Mouse (Mus musculus) 3T3-L1 (cell line): Measurements from ENCODE around the gene Podxl2.

Experiments
- DNase-seq: peaks from one replicate; pipeline ENCODE4 v3.0.0-alpha.2; 2015; ENCODE audit warnings: low read depth, low spot score

The Podxl2 gene

DNA sequence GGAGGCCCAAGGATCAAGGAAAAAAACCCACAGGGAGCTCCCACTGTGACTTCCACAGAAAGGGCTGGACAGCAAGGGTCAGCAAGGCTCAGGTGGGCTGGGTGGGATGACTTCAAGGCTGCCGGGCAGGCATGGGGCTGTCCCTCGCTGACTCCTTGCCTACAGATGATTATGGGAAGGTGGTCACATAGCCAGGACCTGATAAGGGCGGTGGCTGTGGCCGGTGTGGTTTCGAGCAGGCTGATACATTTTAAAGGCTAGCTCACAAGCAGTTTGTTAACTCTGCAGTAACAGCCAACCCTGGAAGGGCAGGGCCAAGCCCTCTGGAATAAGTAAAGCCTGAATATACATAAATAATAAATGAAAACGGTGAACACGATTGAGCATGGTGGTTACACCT is 71.8 kb downstream of the Podxl2 start:
- DNase-seq: no peak

DNA sequence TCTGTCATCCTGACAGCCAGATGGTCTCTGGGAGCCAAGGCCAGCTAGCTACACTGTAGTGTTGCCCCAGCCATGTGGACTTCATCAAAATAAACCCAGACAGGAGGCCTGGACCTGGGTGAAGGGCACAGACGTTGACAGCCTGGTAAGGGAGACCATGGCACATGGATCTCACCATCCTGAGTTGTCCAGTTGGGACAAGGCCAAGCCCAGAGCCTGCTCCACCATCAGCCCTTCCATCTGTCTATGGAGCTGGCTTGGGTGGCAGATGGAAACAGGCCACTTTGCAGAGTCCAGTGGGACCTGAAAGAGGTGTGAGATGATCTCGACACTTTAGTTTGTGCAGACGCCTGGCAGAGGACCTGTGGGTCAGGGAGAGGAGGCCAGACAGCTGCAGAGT is 74.1 kb downstream of the Podxl2 start:
- DNase-seq: no peak

DNA sequence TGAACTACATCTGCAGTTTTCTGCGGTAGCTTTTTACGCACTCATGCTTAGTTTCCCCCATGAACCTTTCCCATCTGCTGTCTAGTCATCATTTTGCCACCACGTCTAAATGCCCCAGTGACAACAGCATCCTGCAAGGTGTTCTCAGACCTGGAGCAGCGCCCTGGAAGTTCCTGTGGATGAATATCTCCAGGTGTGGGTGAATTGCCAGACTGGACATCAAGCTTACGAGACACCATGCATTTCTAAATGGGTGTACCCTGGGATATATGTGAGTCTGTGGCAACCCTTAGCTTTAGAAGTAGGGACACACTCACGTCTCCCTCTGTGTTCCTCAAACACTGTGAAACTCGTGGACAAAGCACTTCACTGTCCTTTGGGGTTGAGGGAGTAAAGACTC is 74.7 kb downstream of the Podxl2 start:
- DNase-seq: no peak

DNA sequence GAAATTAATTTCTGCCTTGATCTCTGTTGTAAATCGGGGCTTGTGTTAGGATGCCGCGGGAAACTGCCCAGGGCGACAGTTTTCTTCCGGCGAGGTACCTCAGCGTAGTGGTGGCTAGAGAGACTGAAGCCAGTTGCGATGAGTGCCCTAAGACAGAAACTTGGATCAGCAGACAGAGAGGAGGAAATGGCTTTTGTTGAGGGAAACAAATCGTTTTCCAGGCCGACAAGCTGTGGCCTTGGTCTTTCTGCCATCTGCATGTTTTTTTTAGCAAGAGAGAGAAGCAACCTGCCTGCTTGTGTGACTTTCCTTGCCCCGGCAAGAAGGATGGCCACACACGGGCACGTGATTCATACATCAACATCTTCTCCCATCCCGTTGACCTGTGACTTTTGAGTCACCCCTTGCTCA is 80.3 kb downstream of the Podxl2 start:
- no peak for DNase-seq

DNA sequence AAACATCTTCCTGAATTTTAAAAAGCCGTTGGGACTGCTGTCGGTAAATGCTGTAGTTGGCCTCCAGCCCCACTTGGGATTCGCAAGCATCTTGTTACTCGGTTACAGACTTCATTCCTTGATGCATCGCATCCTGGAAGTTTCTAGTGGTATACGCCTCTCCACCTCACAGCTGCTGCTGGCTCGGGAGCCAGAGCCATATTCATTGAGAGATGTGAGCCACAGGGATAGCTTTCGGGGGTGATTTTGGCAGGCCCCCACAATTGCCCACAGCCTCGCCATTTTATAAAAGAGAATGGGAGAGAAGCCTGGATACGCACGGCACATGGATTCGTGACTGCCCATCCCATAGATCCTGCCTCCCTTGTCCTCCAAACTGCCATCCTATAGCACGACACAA is 81.0 kb downstream of the Podxl2 start:
- DNase-seq: no peak

DNA sequence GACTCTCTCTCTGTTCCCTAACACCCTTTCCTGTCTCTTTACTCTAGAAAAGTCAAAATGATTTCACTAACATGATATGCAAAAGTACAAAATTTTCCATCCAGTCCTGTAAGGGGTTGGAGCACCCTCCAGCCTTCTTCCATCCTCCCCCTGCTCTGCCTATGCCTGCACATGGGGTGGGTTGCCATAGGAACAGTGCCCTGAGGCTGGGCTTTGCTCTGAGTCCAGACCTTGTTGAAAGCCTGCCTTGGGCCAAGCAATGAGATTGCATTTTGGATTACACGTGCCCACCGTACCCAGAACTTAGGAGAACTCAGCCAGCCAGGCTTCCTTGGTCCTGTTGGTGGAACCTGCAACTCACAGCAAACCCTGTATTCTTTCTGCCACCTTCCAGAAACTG is 81.6 kb downstream of the Podxl2 start:
- DNase-seq: no peak
